Mouse (Mus musculus) B cell, adult 67 days (primary cell): ENCODE measurements around the gene Ap1s2. TPM values are rescaled to one million over a fixed set of nuclear protein-coding genes. Genes with fewer than 3 reads are reported as not detected.

Experiments
- total RNA-seq, 2 experiments: library from RNA; stranded (reverse); gene quantifications; 4 replicates each; pipeline ENCODE4 v1.2.4; 2023

Gene Ap1s2
- total RNA-seq: 10 to 100 TPM; 20.6 to 33.3 TPM

GRCm38 (mm10) chrX:163908337-163909250, at the start of gene Ap1s2:
Ap1s2 (plus strand) TSS chrX:163909017.

GRCm38 (mm10) chrX:163958467-163958875, 49.7 kb downstream of the Ap1s2 start, which contains the start of gene Zrsr2:
Zrsr2 (minus strand) TSS chrX:163958661.

Other genes with a start within 250 kb of the Ap1s2 start
- gene Rnf138rt1, start 147.7 kb upstream of the Ap1s2 start, total RNA-seq: under 1 TPM in 1 of 2 experiments, not detected in 1; 0.47 TPM
- gene Zrsr2, start 49.6 kb downstream of the Ap1s2 start, total RNA-seq: 10 to 100 TPM; 70.2 to 70.8 TPM
- under 1 TPM in 1 of 2 experiments, not detected in 1; 0.27 TPM for gene Car5b, start 119.0 kb downstream of the Ap1s2 start, total RNA-seq
- 10 to 100 TPM; 14.0 to 14.3 TPM for gene Siah1b, start 167.5 kb downstream of the Ap1s2 start, total RNA-seq
- not detected for gene Cltrn, start 179.8 kb downstream of the Ap1s2 start, total RNA-seq
- not detected for gene Ace2, start 230.3 kb downstream of the Ap1s2 start, total RNA-seq